Mouse (Mus musculus): Measurements from ENCODE around the gene Runx2. TPM values are rescaled to one million over a fixed set of nuclear protein-coding genes. Genes with fewer than 3 reads are reported as not detected.
A peak's percentile ranks its signal among the peaks of the same experiment; 100 is the strongest.

Runx2 gene
- polyA plus RNA-seq, 1 experiment from 2014 or later = 0.89 TPM

DNA sequence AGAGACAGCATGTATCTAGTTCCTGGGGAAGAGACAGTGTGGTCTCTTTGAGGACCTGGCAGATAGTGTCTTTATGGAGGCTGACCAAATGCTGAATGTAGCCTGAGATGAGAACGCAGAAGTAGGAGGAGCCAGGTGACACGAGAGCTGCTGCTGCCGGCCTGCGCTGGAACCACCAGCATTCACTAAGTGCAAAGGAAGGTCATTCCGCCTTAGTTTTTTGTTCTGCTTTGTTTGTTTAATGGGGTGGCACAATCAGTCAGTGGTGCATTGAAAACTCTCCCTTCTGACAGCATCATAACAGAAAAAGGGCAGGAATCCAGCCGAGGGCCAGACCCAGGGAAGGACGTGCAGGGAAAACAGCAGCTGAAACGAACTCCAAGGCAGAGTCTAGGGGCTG, 165.5 kb downstream of the Runx2 start:
- H3K27ac ChIP-seq (ENCODE audit: low read length) = no peak overlapping the region; the same call in 1 of the 2 replicates
- no peaks in the 10 kb centered on the region for H3K4me1 ChIP-seq (ENCODE audit: control insufficient read depth, insufficient read depth, low read length)
- H3K36me3 ChIP-seq (ENCODE audit: control insufficient read depth, insufficient read depth, low read length) = no peaks in the 10 kb centered on the region
- no peaks in the 10 kb centered on the region for H3K27me3 ChIP-seq (ENCODE audit: control insufficient read depth, insufficient read depth, low read length)
- WGBS = 25% methylated on average over 8 of the region's 8 CpGs
- H3K4me3 ChIP-seq (replicated peaks; ENCODE audit: low read length) = no peak overlapping the region
- no peak overlapping the region for H3K9ac ChIP-seq (ENCODE audit: low read length)
- H3K9me3 ChIP-seq (replicated peaks; ENCODE audit: control insufficient read depth, low read length) = no peaks in the 10 kb centered on the region
- H3K4me2 ChIP-seq (ENCODE audit: low read depth, low read length) = no peak overlapping the region; the same call in 1 of the 2 replicates
- peak; percentile 66; the same call in 1 of the 2 replicates for ATAC-seq (ENCODE audit: insufficient read depth, low FRiP score)

DNA sequence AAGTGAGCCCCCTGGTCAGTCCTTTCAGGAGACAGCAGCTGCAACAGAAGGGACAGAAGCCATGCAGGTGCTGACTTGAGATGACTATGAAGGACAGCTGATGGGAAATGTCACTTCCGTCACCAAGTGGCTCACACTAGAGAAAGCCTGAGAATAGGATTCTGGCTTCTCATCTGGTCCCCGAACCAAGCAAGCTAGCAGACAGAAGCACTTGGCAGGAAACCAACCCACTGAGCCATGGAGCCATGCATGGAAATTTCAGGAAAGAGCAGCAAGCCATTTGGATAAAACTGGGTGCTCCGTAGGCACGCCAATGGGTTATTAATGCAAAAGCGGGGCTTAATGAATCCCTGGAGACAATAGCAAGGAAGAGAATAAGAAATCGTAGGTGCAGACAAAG, 166.7 kb downstream of the Runx2 start:
- ATAC-seq (ENCODE audit: insufficient read depth, low FRiP score) = no peak
- no peak overlapping the region for H3K4me3 ChIP-seq (replicated peaks; ENCODE audit: low read length)
- no peaks in the 10 kb centered on the region for H3K36me3 ChIP-seq (ENCODE audit: control insufficient read depth, insufficient read depth, low read length)
- H3K9ac ChIP-seq (ENCODE audit: low read length) = no peak overlapping the region
- no peaks in the 10 kb centered on the region for H3K9me3 ChIP-seq (replicated peaks; ENCODE audit: control insufficient read depth, low read length)
- H3K27me3 ChIP-seq (ENCODE audit: control insufficient read depth, insufficient read depth, low read length) = no peaks in the 10 kb centered on the region
- WGBS = 90% methylated on average over 6 of the region's 6 CpGs
- no peaks in the 10 kb centered on the region for H3K4me1 ChIP-seq (ENCODE audit: control insufficient read depth, insufficient read depth, low read length)
- no peak overlapping the region for H3K4me2 ChIP-seq (ENCODE audit: low read depth, low read length)
- H3K27ac ChIP-seq (ENCODE audit: low read length) = no peak overlapping the region

DNA sequence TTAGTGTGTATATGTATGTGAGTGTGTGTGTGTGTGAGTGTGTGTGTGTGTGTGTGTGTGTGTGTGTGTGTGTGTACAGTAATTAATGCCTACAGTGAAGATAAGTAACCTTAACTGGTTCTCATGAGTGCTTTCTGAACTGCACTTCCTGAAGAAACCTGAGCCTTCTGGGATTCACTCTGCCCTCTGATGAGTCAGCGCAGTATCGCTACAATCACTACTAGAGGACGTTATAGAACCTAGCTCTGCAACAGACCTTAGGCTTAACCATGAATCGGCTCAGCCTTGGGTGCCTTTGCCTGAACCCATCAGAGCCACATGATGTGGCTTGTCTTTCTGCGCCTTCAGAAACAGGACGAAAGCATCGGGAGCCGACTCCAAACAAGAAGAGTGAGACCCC, 169.5 kb downstream of the Runx2 start:
- no peak overlapping the region for H3K27ac ChIP-seq (ENCODE audit: low read length)
- 80% methylated on average over 8 of the region's 8 CpGs for WGBS
- H3K9ac ChIP-seq (ENCODE audit: low read length) = no peak overlapping the region
- H3K36me3 ChIP-seq (ENCODE audit: control insufficient read depth, insufficient read depth, low read length) = no peaks in the 10 kb centered on the region
- no peaks in the 10 kb centered on the region for H3K4me1 ChIP-seq (ENCODE audit: control insufficient read depth, insufficient read depth, low read length)
- no peaks in the 10 kb centered on the region for H3K27me3 ChIP-seq (ENCODE audit: control insufficient read depth, insufficient read depth, low read length)
- H3K9me3 ChIP-seq (replicated peaks; ENCODE audit: control insufficient read depth, low read length) = no peaks in the 10 kb centered on the region
- no peak overlapping the region for H3K4me3 ChIP-seq (replicated peaks; ENCODE audit: low read length)
- no peak overlapping the region for H3K4me2 ChIP-seq (ENCODE audit: low read depth, low read length)
- ATAC-seq (ENCODE audit: insufficient read depth, low FRiP score) = no peak

DNA sequence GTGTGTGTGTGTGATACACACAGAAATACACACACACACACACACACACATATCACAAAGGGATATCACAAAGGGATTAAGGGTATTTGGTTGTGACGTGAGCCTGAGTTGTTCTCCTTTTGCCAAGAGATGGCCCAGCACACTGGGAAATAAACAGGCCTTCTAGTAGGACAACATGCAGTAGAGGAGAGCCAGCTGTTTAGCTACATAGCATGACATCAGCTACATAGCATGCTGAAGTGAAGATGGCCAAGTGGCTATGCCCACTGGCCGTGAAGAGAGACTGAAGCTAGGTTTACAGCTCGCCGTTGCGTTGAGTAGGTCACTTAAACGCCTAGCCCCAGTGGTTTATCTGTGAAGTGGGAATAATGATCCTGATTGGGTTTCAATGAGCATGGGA, 171.3 kb downstream of the Runx2 start:
- Histone ChIP-seq H3K27me3 (ENCODE audit: control insufficient read depth, insufficient read depth, low read length) (no peaks in the 10 kb centered on the region), H3K4me2 (ENCODE audit: low read depth, low read length) (no peak overlapping the region), H3K4me3 (replicated peaks; ENCODE audit: low read length) (no peak overlapping the region), H3K9ac (ENCODE audit: low read length) (no peak overlapping the region), H3K36me3 (ENCODE audit: control insufficient read depth, insufficient read depth, low read length) (no peaks in the 10 kb centered on the region), H3K4me1 (ENCODE audit: control insufficient read depth, insufficient read depth, low read length) (no peaks in the 10 kb centered on the region), H3K9me3 (replicated peaks; ENCODE audit: control insufficient read depth, low read length) (no peaks in the 10 kb centered on the region), H3K27ac (ENCODE audit: low read length) (no peak overlapping the region)
- 79% methylated on average over 6 of the region's 6 CpGs for WGBS
- no peak for ATAC-seq (ENCODE audit: insufficient read depth, low FRiP score)

DNA sequence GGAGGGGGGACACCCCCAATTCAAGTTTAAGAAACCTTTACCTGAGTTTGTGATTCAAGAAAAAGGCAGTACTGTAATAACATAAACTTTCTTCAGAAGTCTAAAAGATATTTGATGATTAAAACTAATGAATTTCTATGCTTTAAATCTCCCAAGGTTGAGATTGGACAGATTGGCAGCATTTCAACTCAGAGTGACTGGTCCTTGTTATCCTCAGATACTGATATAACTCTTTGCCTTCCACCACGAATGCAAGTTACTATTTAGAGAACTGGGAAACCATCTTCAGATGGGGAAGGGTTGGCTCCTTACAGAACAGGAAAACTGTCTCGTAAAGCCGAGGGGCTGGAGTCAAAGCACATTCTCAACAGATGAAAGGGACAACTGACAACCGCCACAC, 172.5 kb downstream of the Runx2 start:
- no peaks in the 10 kb centered on the region for H3K9me3 ChIP-seq (replicated peaks; ENCODE audit: control insufficient read depth, low read length)
- H3K4me3 ChIP-seq (replicated peaks; ENCODE audit: low read length) = no peak overlapping the region
- H3K27me3 ChIP-seq (ENCODE audit: control insufficient read depth, insufficient read depth, low read length) = no peaks in the 10 kb centered on the region
- H3K4me1 ChIP-seq (ENCODE audit: control insufficient read depth, insufficient read depth, low read length) = peaks cover 5% of the 10 kb centered on the region; the same call in 1 of the 2 replicates
- H3K4me2 ChIP-seq (ENCODE audit: low read depth, low read length) = no peak overlapping the region
- no peaks in the 10 kb centered on the region for H3K36me3 ChIP-seq (ENCODE audit: control insufficient read depth, insufficient read depth, low read length)
- H3K27ac ChIP-seq (ENCODE audit: low read length) = no peak overlapping the region
- WGBS = 68% methylated on average over 4 of the region's 4 CpGs
- no peak for ATAC-seq (ENCODE audit: insufficient read depth, low FRiP score)
- H3K9ac ChIP-seq (ENCODE audit: low read length) = no peak overlapping the region

DNA sequence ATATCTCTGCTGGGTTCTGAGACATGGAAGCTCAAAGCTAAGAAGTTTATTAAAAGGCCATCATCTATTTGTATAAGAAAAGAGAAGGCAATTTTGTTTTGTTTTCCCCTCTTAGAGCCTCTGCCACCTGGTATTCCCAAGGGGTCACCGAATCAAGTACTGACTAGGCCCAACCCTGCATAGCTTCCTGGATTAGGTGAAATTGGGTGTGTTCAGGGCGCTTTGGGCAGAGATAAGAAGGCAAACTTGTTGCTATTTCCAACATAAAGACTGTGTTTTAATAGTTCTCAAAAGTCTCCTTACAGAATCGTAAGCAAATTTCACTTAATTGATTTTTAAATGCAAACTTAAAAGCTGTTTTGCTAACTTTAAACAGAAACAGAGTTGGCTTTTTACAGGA, 173.7 kb downstream of the Runx2 start:
- 64% methylated on average over 3 of the region's 3 CpGs for WGBS
- H3K4me2 ChIP-seq (ENCODE audit: low read depth, low read length) = no peak overlapping the region
- no peaks in the 10 kb centered on the region for H3K36me3 ChIP-seq (ENCODE audit: control insufficient read depth, insufficient read depth, low read length)
- no peak for ATAC-seq (ENCODE audit: insufficient read depth, low FRiP score)
- no peak overlapping the region for H3K27ac ChIP-seq (ENCODE audit: low read length)
- no peaks in the 10 kb centered on the region for H3K27me3 ChIP-seq (ENCODE audit: control insufficient read depth, insufficient read depth, low read length)
- no peak overlapping the region for H3K9ac ChIP-seq (ENCODE audit: low read length)
- H3K4me3 ChIP-seq (replicated peaks; ENCODE audit: low read length) = no peak overlapping the region
- peaks cover 8% of the 10 kb centered on the region; the same call in 1 of the 2 replicates for H3K4me1 ChIP-seq (ENCODE audit: control insufficient read depth, insufficient read depth, low read length)
- H3K9me3 ChIP-seq (replicated peaks; ENCODE audit: control insufficient read depth, low read length) = no peaks in the 10 kb centered on the region

DNA sequence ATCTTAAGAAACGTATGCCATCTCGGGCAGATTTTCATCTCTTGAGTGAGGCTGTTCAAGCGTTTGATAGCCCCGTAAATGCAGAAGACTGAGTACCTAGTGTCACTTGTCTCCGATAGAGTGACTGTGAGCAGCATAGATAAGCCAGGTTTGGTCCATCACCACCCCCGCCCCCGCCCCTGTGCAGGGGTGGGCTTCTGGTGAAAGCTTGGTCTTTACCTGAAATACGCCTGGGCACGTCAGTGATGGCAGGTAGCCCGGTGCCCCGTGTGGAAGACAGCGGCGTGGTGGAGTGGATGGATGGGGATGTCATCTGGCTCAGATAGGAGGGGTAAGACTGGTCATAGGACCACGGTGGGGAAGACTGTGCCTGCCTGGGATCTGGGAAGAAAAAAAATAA, 175.2 kb downstream of the Runx2 start:
- Histone ChIP-seq H3K36me3 (ENCODE audit: control insufficient read depth, insufficient read depth, low read length) (no peaks in the 10 kb centered on the region), H3K9me3 (replicated peaks; ENCODE audit: control insufficient read depth, low read length) (no peaks in the 10 kb centered on the region), H3K27ac (ENCODE audit: low read length) (no peak overlapping the region), H3K4me2 (ENCODE audit: low read depth, low read length) (no peak overlapping the region), H3K9ac (ENCODE audit: low read length) (no peak overlapping the region), H3K4me3 (replicated peaks; ENCODE audit: low read length) (no peak overlapping the region), H3K4me1 (ENCODE audit: control insufficient read depth, insufficient read depth, low read length) (peaks cover 8% of the 10 kb centered on the region; the same call in 1 of the 2 replicates), H3K27me3 (ENCODE audit: control insufficient read depth, insufficient read depth, low read length) (no peaks in the 10 kb centered on the region)
- no peak for ATAC-seq (ENCODE audit: insufficient read depth, low FRiP score)
- WGBS = 88% methylated on average over 14 of the region's 14 CpGs

DNA sequence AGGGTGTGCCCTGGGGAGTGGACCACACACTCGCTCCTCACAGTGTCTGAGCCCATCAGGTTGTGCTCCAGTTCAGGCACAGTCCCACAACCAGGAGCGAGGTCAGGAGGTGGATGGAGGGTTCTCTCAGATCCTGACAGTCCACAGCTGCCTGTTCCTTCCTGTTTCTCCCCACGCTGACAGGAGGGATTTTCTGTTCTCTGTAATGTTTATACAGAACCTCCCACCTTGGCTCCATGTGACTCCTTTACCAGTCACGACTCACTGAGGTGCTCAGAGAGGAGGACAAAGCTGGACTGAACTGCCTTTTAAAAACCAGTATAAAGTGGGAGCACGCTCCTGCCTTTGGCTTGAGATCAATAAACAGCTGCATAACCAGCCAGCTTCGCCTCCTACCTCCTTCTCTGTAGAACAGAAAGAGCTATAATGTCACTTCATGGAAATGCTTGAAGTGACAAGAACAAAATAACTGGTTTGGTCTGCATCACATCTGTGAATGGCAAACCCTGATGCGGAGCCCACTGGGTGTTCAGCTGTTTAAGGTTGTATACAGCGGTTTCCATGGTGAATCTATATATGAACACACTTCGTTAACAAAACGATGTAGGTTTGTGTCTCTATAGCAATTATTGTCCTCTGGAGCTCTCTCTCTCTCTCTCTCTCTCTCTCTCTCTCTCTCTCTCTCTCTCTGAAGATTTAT, 177.3 kb downstream of the Runx2 start:
- no peak overlapping the region for H3K27ac ChIP-seq (ENCODE audit: low read length)
- peak; percentile 73 for ATAC-seq (ENCODE audit: insufficient read depth, low FRiP score)

DNA sequence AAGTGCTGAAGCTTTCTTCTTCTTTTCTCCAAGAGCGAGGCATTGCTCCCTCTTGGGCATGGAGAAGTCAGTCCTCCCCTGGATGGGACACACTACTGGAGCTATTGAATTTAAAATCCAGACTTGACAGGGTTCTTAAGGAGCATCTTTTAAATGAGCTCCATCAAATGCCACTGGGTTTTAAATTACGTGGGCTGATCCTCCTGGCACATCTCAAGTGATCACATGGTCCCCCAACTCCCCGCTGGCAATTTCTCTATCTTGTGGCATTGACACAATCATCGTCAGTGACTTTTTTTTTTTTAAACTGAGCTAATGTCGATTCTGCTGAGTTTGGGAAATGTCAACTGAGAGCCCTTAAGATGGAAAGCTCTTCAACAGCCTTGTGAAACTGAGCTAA, 180.1 kb downstream of the Runx2 start:
- no peak overlapping the region for H3K4me3 ChIP-seq (replicated peaks; ENCODE audit: low read length)
- H3K4me2 ChIP-seq (ENCODE audit: low read depth, low read length) = no peak overlapping the region
- no peak overlapping the region for H3K27ac ChIP-seq (ENCODE audit: low read length)
- no peaks in the 10 kb centered on the region for H3K36me3 ChIP-seq (ENCODE audit: control insufficient read depth, insufficient read depth, low read length)
- H3K9ac ChIP-seq (ENCODE audit: low read length) = no peak overlapping the region
- no peak for ATAC-seq (ENCODE audit: insufficient read depth, low FRiP score)
- H3K27me3 ChIP-seq (ENCODE audit: control insufficient read depth, insufficient read depth, low read length) = no peaks in the 10 kb centered on the region
- H3K9me3 ChIP-seq (replicated peaks; ENCODE audit: control insufficient read depth, low read length) = no peaks in the 10 kb centered on the region
- H3K4me1 ChIP-seq (ENCODE audit: control insufficient read depth, insufficient read depth, low read length) = peaks cover 8% of the 10 kb centered on the region; the same call in 1 of the 2 replicates
- 77% methylated on average over 5 of the region's 5 CpGs for WGBS

More for the DNA sequence above, 177.3 kb downstream of the Runx2 start:
- no peak overlapping the region for H3K4me2 ChIP-seq (ENCODE audit: low read depth, low read length)
- no peak overlapping the region for H3K9ac ChIP-seq (ENCODE audit: low read length)
- H3K9me3 ChIP-seq (replicated peaks; ENCODE audit: control insufficient read depth, low read length) = no peaks in the 10 kb centered on the region
- H3K4me3 ChIP-seq (replicated peaks; ENCODE audit: low read length) = no peak overlapping the region
- H3K27me3 ChIP-seq (ENCODE audit: control insufficient read depth, insufficient read depth, low read length) = no peaks in the 10 kb centered on the region
- H3K36me3 ChIP-seq (ENCODE audit: control insufficient read depth, insufficient read depth, low read length) = no peaks in the 10 kb centered on the region
- peaks cover 8% of the 10 kb centered on the region; the same call in 1 of the 2 replicates for H3K4me1 ChIP-seq (ENCODE audit: control insufficient read depth, insufficient read depth, low read length)
- WGBS = 51% methylated on average over 10 of the region's 10 CpGs
